Mouse (Mus musculus): ENCODE results near the gene Il2rb. TPM values are rescaled to one million over a fixed set of nuclear protein-coding genes. Genes with fewer than 3 reads are reported as not detected.

Gene Il2rb
- polyA plus RNA-seq, 2 experiments from 2014 or later, result 489 to 584 TPM

- ATAC-seq, result no peak
Observed at GRCm38 (mm10) chr15:78480991-78481390, 14.1 kb downstream of the Il2rb start.

GRCm38 (mm10) chr15:78480111-78480510, 15.0 kb downstream of the Il2rb start:
- peak; percentile 6 for ATAC-seq

GRCm38 (mm10) chr15:78479470-78479869, 15.6 kb downstream of the Il2rb start:
- ATAC-seq, result peak; percentile 23

GRCm38 (mm10) chr15:78478073-78478472, 17.0 kb downstream of the Il2rb start:
- ATAC-seq, result no peak

- no peak for ATAC-seq
Observed at GRCm38 (mm10) chr15:78476878-78477277, 18.2 kb downstream of the Il2rb start.

- ATAC-seq, result peak; percentile 69
Observed at GRCm38 (mm10) chr15:78475604-78476031, 19.5 kb downstream of the Il2rb start.

- ATAC-seq, result no peak
Observed at GRCm38 (mm10) chr15:78473442-78473841, 21.6 kb downstream of the Il2rb start.

- no peak for ATAC-seq
Observed at GRCm38 (mm10) chr15:78471902-78472301, 23.2 kb downstream of the Il2rb start.

GRCm38 (mm10) chr15:78470495-78471276, 24.4 kb downstream of the Il2rb start:
- no peak for ATAC-seq

- no peak for ATAC-seq
Observed at GRCm38 (mm10) chr15:78468379-78468937, 26.6 kb downstream of the Il2rb start, which contains the start of gene Tmprss6. Tmprss6 (minus strand) TSS chr15:78468634.

GRCm38 (mm10) chr15:78467570-78467969, 27.5 kb downstream of the Il2rb start:
- ATAC-seq, result no peak

GRCm38 (mm10) chr15:78466809-78467208, 28.3 kb downstream of the Il2rb start:
- ATAC-seq, result no peak

- ATAC-seq, result peak; percentile 85
Observed at GRCm38 (mm10) chr15:78462981-78463380, 32.1 kb downstream of the Il2rb start.

- ATAC-seq, result no peak
Observed at GRCm38 (mm10) chr15:78457193-78457592, 37.9 kb downstream of the Il2rb start.

- ATAC-seq, result no peak
Observed at GRCm38 (mm10) chr15:78456051-78456450, 39.0 kb downstream of the Il2rb start.

- no peak for ATAC-seq
Observed at GRCm38 (mm10) chr15:78455168-78455567, 39.9 kb downstream of the Il2rb start.

GRCm38 (mm10) chr15:78452929-78453328, 42.1 kb downstream of the Il2rb start:
- no peak for ATAC-seq

- ATAC-seq, result no peak
Observed at GRCm38 (mm10) chr15:78451201-78451600, 43.9 kb downstream of the Il2rb start.

- peak; percentile 23 for ATAC-seq
Observed at GRCm38 (mm10) chr15:78450419-78450768, 44.7 kb downstream of the Il2rb start.

- ATAC-seq, result peak; percentile 73
Observed at GRCm38 (mm10) chr15:78449694-78450418, 45.2 kb downstream of the Il2rb start.

GRCm38 (mm10) chr15:78449131-78449530, 45.9 kb downstream of the Il2rb start:
- peak; percentile 55 for ATAC-seq

- ATAC-seq, result peak; percentile 40
Observed at GRCm38 (mm10) chr15:78447746-78448535, 47.1 kb downstream of the Il2rb start.

GRCm38 (mm10) chr15:78447121-78447520, 48.0 kb downstream of the Il2rb start:
- ATAC-seq, result no peak

All from activated CD4-positive, CD25-positive, alpha-beta regulatory T cell, adult 4 months (primary cell).